Mouse (Mus musculus) embryo, embryonic 9.5 days (tissue): ENCODE data around the gene Casd1.
"Not testable (repeated sequence)": the region's sequence is repeated elsewhere in the genome, so short reads cannot be mapped to it uniquely, and the experiment has no call there.

ENCODE experiments used
- DNase-seq: peaks from one replicate; pipeline ENCODE4 v3.0.0-alpha.2; 2017; ENCODE audit errors: extremely low spot score

Gene Casd1

GRCm38 (mm10) chr6:4612431-4612830, 11.8 kb downstream of the Casd1 start:
- DNase-seq = no peak

DNA sequence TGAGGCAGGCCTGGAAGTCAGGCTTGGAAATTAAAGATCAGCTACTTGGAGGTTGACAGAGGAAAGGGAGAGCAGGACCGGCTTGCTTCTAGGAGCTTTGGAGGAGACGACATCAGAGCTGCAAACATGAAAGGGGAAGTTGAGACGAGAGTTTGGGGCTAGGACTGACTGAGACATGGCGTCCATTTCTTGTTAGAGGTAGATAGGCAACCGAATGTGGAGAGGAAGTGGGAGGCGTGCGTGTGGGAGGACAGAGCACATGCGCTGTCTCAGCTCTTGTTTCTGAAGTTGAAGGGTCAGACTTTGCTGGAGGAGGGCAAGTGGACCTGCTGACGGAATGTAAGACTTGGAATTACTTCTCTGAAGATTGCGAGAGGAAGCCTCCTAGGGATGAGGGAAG, 17.3 kb downstream of the Casd1 start:
- DNase-seq = no peak

DNA sequence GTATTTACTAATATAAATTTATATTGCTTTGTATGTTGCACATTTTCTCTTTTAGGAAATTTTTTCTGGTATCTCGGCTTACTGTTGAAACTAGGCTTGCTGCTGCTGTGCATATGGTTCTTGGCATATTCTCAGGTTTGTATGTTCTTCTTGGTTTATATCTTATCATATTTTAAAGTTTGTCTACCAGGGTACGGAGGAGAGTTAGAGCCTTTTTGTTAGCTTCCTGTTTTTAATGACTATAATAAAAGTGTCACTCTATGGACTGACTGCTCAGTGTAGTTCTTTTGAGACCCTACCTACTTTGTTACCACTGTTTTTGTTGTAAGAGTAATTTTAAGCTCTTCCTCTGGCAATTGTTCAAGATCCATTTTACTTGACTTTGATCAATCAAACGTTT, 30.8 kb downstream of the Casd1 start:
- no peak for DNase-seq

DNA sequence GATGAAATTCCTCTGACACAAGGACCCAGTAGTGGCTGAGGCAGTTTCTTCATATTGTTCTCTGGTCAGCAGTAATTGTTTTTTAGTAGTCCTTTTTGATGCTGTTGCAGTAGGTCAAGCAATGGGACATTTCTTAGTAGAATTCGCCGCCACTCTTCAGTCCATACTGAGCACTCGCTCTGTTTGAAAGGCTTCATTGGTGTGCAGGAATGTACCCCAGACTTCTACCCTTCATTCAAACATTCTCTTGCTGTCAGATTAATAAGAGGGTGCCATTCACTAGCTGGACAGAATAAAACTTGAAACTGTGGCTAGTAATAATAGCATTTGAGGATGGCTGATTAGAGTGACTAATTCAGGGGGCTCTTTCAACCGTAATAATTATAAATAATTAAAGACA, 32.5 kb downstream of the Casd1 start:
- DNase-seq = no peak

- no peak for DNase-seq
Observed at GRCm38 (mm10) chr6:4634804-4635203, 34.2 kb downstream of the Casd1 start.

- no peak for DNase-seq
Observed at GRCm38 (mm10) chr6:4642068-4642467, 41.4 kb downstream of the Casd1 start.

- no peak for DNase-seq
Observed at GRCm38 (mm10) chr6:4647351-4647750, 46.7 kb downstream of the Casd1 start.

DNA sequence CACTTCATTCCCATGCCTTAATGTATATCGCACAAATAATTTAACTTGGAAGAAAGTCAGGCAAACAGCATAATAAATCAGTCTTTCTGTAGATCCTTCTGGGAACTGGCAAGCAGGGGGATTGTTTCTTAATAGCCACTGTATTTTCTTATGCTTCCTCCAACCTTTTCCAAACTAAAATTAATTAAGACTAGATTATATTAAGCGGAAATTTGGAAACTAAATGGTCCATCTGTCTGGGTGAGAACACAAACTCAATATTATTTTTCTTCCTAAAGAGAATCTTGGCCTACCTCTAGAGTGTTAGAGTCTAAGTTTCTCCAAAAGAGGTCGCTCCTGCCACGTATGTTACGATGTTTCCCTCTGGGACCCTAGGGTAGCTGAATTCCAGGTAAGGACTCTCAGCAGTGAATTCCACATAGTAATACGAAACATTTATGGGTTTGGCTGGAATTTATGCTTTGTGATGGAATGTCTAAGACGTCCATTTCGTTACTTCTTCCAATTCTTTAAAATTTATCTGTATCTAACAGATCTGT, 52.0 kb downstream of the Casd1 start:
- no peak for DNase-seq

- DNase-seq = not testable (repeated sequence)
Observed at GRCm38 (mm10) chr6:4653741-4654140, 53.1 kb downstream of the Casd1 start.

- no peak for DNase-seq
Observed at GRCm38 (mm10) chr6:4655466-4655865, 54.8 kb downstream of the Casd1 start.

DNA sequence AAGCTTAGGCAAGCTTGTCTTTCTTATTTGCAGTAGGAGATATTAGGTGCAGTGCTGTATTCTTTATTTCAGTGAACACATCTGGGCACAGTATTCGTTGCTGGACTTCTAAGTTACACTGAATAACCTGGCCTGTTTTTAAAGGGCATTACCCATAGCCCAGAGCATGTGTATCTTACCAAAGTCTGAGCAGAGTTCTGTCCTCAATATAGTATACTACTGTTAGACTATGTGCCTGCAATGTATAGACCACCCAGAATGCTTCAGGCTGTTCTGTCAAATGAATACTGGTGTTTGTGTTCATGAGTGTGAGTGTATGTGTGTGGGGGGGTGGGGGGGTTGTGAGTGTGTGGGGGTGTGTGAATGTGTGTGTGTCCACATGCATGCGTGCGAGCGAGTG, 55.3 kb downstream of the Casd1 start:
- DNase-seq = no peak

GRCm38 (mm10) chr6:4658861-4659260, 58.2 kb downstream of the Casd1 start:
- DNase-seq = no peak

GRCm38 (mm10) chr6:4663516-4663915, 62.9 kb downstream of the Casd1 start:
- no peak for DNase-seq

GRCm38 (mm10) chr6:4664313-4664712, 63.7 kb downstream of the Casd1 start:
- DNase-seq = no peak

- DNase-seq = no peak
Observed at GRCm38 (mm10) chr6:4665154-4665553, 64.5 kb downstream of the Casd1 start.

DNA sequence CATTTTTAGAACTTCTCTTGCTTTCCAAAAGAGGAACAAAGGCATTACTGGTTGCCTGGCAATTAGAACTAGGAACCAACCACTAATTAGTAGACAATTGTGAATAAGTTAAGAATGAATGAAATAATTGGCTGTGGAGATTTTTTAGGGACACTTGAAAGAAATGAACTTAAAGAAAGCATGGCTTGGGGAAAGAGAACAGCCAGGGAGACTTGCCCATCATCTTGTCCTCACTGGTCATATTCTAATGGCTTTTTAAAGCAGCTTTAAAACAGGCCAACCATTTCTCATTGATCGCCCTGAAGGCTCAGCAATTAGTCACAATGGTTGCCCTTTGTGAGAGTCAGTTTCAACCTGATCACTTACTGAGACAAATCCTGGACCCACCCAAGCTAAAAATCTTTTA, 76.7 kb downstream of the Casd1 start:
- DNase-seq = no peak

DNA sequence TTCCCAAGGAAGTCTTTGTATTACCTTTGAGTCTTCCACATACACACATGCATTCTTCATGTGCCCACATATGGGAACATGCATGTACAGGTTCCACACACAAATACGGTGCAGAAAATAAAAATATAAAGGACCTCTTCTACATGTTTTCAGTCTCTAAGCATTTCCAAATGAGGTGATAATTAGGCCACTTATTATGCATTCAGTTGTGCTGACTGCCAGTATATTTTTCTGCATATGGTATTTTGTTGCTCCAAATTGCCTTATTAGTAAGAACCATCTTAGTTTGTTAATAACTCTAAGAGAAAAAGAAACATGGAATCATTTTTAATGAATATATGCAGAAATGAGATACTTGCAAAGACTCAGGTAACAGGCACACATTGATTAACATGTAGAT, 79.3 kb downstream of the Casd1 start:
- DNase-seq = no peak

GRCm38 (mm10) chr6:4680576-4680975, 79.9 kb downstream of the Casd1 start:
- no peak for DNase-seq

- DNase-seq = no peak
Observed at GRCm38 (mm10) chr6:4684706-4685340, 84.2 kb downstream of the Casd1 start.

- DNase-seq = no peak
Observed at GRCm38 (mm10) chr6:4690438-4690837, 89.8 kb downstream of the Casd1 start.
